Mouse (Mus musculus): ENCODE data around the gene Ankrd39. TPM values are rescaled to one million over a fixed set of nuclear protein-coding genes. Genes with fewer than 3 reads are reported as not detected.

The Ankrd39 gene
- total and polyA plus RNA-seq, 2 experiments from 2014 or later, result 32.5 to 38.1 TPM

DNA sequence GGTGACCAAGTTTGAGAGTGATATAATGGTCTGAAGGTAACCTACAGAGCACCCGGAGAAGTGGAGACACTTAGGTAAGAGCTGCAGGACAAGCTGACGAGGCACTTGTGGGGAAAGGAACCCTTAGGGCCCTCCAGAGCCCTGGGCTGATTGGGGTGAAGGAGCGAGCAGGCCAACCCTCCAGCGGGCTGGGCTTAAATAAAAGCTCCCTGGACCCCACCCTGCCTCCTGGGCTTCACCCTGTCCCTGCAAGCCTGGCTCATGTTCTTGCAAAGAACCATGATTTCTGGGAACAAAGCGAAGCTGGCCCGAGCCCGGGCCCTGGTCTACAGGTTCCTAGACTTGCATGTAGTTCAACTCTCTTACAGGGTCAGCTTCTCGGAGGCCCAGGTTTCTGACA, 26.3 kb upstream of the Ankrd39 start:
- WGBS, result 86% methylated on average over 8 of the region's 8 CpGs
- no peak for TF ChIP-seq CTCF (IDR thresholded peaks at IDR 0.05; ENCODE audit: low read depth)
- DNase-seq (ENCODE audit: low spot score) (no peak), ATAC-seq (no peak)
- no peaks in the 10 kb centered on the region for H3K27me3 ChIP-seq (ENCODE audit: insufficient read depth, low read length)
- no peak overlapping the region for H3K4me3 ChIP-seq (ENCODE audit: low read length)
- no peak overlapping the region for H3K9ac ChIP-seq (replicated peaks; ENCODE audit: low read length)
- H3K4me2 ChIP-seq (ENCODE audit: low read depth, low read length), result no peak overlapping the region
- H3K36me3 ChIP-seq (ENCODE audit: insufficient read depth, low read length), result no peaks in the 10 kb centered on the region
- no peaks in the 10 kb centered on the region for H3K9me3 ChIP-seq (ENCODE audit: low read length)
- no peak overlapping the region for H3K27ac ChIP-seq
- H3K4me1 ChIP-seq (ENCODE audit: insufficient read depth, low read length), result peaks cover 11% of the 10 kb centered on the region; the same call in 1 of the 2 replicates

DNA sequence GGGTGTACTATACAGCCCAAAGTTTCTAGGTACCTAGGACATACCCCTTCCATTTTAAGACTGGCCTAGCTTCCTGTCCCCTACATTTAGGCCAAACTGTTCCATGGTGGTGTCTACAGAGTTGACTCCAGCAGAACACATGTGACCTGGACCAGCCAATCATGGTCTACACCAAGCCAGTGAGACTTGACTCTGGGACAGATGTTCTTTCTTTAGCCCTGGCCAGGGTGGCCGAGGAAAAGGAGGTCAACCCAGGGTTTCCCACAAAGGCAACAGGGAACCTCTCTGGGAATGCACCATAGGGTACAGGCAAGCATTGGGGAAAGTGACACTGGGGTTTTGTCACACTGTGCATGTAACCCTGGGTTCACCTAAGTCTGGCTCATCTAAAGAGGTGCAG, 25.5 kb upstream of the Ankrd39 start:
- no peaks in the 10 kb centered on the region for H3K27me3 ChIP-seq (ENCODE audit: insufficient read depth, low read length)
- TF ChIP-seq CTCF (IDR thresholded peaks at IDR 0.05; ENCODE audit: low read depth), result no peak
- no peaks in the 10 kb centered on the region for H3K36me3 ChIP-seq (ENCODE audit: insufficient read depth, low read length)
- no peak overlapping the region for H3K4me3 ChIP-seq (ENCODE audit: low read length)
- ATAC-seq (no peak), DNase-seq (ENCODE audit: low spot score) (no peak)
- H3K4me2 ChIP-seq (ENCODE audit: low read depth, low read length), result no peak overlapping the region
- WGBS, result 78% methylated on average over 1 of the region's 1 CpGs
- peaks cover 11% of the 10 kb centered on the region; the same call in 1 of the 2 replicates for H3K4me1 ChIP-seq (ENCODE audit: insufficient read depth, low read length)
- H3K27ac ChIP-seq, result no peak overlapping the region
- no peak overlapping the region for H3K9ac ChIP-seq (replicated peaks; ENCODE audit: low read length)
- no peaks in the 10 kb centered on the region for H3K9me3 ChIP-seq (ENCODE audit: low read length)

DNA sequence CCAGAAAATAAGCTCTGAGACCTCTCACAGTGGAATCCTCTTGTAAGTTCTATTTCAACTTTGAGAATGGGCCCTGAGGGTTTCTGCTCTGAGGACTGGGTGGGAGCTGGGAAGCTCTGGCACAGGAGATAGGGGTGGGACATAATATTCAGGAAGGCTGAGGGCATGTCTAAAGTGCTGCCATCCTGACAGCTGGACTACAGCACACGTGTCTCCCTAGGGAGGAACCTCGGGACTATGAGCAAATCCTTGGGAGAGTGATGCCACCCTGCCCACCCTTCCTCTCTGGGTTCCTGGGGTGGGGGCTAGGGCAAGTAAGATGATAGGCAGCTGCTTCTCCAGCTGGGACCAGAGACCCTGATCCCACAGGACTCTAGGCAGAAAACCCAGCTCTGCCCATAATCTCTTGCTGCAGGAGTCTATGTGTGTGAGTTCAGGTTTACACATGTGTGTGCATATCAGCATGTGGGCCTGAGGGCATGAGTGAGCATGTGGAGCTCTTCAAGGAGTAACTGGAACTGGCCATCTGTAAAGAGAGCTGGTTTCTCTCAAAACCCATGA, 25.0 kb upstream of the Ankrd39 start:
- H3K9ac ChIP-seq (replicated peaks; ENCODE audit: low read length), result no peak overlapping the region
- H3K4me1 ChIP-seq (ENCODE audit: insufficient read depth, low read length), result peaks cover 11% of the 10 kb centered on the region; the same call in 1 of the 2 replicates
- H3K9me3 ChIP-seq (ENCODE audit: low read length), result no peaks in the 10 kb centered on the region
- H3K4me3 ChIP-seq (ENCODE audit: low read length), result no peak overlapping the region
- no peaks in the 10 kb centered on the region for H3K36me3 ChIP-seq (ENCODE audit: insufficient read depth, low read length)
- ATAC-seq, result no peak
- 55% methylated on average over 2 of the region's 2 CpGs for WGBS
- TF ChIP-seq CTCF (IDR thresholded peaks at IDR 0.05; ENCODE audit: low read depth), result no peak
- no peaks in the 10 kb centered on the region for H3K27me3 ChIP-seq (ENCODE audit: insufficient read depth, low read length)
- 0 out of 2 replicates have a peak overlapping the region, but pooled peaks have one; percentile 26 for H3K27ac ChIP-seq
- no peak overlapping the region for H3K4me2 ChIP-seq (ENCODE audit: low read depth, low read length)
- no peak for DNase-seq (ENCODE audit: low spot score)

DNA sequence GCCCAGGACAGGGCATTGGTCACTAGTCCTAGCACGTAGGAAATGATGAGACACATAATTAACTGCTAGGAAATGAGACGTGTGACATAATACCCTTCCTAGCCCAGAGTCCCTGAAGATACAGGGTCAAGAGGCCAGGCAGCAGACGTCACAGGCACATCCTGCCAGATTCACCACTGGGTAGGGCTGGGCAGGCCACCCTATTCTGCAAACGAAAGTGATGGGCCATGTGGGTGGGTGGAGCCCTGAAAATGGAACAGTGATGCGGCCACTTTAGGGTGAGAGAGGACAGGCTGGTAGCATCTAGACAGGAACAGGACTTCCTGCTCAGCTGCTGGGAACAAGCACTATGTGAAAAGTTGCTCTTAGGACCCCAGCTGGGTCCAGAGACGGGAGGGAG, 24.4 kb upstream of the Ankrd39 start:
- no peak for TF ChIP-seq CTCF (IDR thresholded peaks at IDR 0.05; ENCODE audit: low read depth)

DNA sequence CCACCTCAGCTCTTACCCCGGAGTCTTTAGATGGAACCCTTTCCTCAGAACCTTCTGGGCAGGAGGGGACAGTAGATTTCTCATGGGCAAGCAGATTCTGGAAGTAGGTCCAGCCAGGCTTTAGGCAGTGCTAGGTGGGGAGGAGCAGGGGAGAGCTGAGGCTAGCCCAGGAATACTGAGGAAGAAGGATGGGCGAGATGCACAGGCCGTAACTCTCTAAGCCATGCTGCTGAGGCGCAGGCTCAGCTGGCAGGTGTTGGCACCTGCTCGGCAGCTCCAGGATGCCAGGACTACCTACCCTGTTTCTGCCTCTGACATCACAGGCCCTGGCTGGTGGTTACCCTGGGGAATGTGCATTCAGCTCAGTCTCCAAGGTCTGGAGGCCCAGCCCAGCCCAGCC, 23.1 kb upstream of the Ankrd39 start:
- Histone ChIP-seq H3K4me3 (ENCODE audit: low read length) (no peak overlapping the region), H3K9ac (replicated peaks; ENCODE audit: low read length) (no peak overlapping the region), H3K4me2 (ENCODE audit: low read depth, low read length) (no peak overlapping the region), H3K4me1 (ENCODE audit: insufficient read depth, low read length) (peaks cover 9% of the 10 kb centered on the region; the same call in 1 of the 2 replicates), H3K9me3 (ENCODE audit: low read length) (no peaks in the 10 kb centered on the region), H3K36me3 (ENCODE audit: insufficient read depth, low read length) (no peaks in the 10 kb centered on the region), H3K27me3 (ENCODE audit: insufficient read depth, low read length) (no peaks in the 10 kb centered on the region), H3K27ac (no peak overlapping the region)
- ATAC-seq (no peak), DNase-seq (ENCODE audit: low spot score) (no peak)
- TF ChIP-seq CTCF (IDR thresholded peaks at IDR 0.05; ENCODE audit: low read depth), result no peak
- WGBS, result 91% methylated on average over 5 of the region's 5 CpGs

More for the DNA sequence above, 24.4 kb upstream of the Ankrd39 start:
- DNase-seq (ENCODE audit: low spot score) (no peak), ATAC-seq (peak; percentile 17; the same call in 1 of the 2 replicates)
- WGBS, result 53% methylated on average over 6 of the region's 6 CpGs
- no peak overlapping the region for H3K9ac ChIP-seq (replicated peaks; ENCODE audit: low read length)
- no peaks in the 10 kb centered on the region for H3K9me3 ChIP-seq (ENCODE audit: low read length)
- H3K36me3 ChIP-seq (ENCODE audit: insufficient read depth, low read length), result no peaks in the 10 kb centered on the region
- no peak overlapping the region for H3K4me3 ChIP-seq (ENCODE audit: low read length)
- H3K4me1 ChIP-seq (ENCODE audit: insufficient read depth, low read length), result peaks cover 11% of the 10 kb centered on the region; the same call in 1 of the 2 replicates
- no peak overlapping the region for H3K27ac ChIP-seq
- H3K4me2 ChIP-seq (ENCODE audit: low read depth, low read length), result no peak overlapping the region
- H3K27me3 ChIP-seq (ENCODE audit: insufficient read depth, low read length), result no peaks in the 10 kb centered on the region

DNA sequence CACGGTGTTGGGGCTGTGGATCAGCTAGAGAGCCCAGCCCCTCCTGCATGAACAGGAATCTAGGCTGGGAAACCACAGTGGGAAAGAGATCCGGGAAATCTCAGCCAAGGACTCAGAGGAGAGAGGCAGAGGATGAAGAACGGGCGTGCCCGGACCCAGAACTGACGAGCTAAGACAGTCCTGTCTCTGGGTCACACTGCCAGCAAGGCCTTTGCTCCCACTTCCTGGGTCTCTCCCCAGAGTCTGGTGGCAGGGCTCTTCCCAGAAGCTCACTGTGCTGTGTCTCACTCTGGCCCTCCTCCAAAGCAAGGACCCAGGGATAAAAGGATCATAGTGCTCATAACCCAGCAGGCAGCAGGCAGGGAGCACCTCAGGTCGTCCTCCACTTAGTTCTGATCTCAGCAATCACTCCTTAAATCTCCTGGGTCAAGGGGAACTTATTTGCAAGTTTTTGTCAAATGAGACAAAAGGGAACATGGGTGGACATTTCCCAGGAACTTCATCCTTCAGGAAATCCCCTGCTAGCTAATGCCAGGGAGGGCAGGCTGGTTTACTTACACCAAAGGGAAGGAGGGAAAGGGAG, 22.5 kb upstream of the Ankrd39 start:
- no peak overlapping the region for H3K4me3 ChIP-seq (ENCODE audit: low read length)
- TF ChIP-seq CTCF (IDR thresholded peaks at IDR 0.05; ENCODE audit: low read depth), result no peak
- peaks cover 6% of the 10 kb centered on the region; the same call in 1 of the 2 replicates for H3K4me1 ChIP-seq (ENCODE audit: insufficient read depth, low read length)
- no peak overlapping the region for H3K9ac ChIP-seq (replicated peaks; ENCODE audit: low read length)
- ATAC-seq (no peak), DNase-seq (ENCODE audit: low spot score) (no peak)
- 48% methylated on average over 7 of the region's 7 CpGs for WGBS
- H3K27me3 ChIP-seq (ENCODE audit: insufficient read depth, low read length), result no peaks in the 10 kb centered on the region
- H3K9me3 ChIP-seq (ENCODE audit: low read length), result no peaks in the 10 kb centered on the region
- H3K36me3 ChIP-seq (ENCODE audit: insufficient read depth, low read length), result no peaks in the 10 kb centered on the region
- no peak overlapping the region for H3K4me2 ChIP-seq (ENCODE audit: low read depth, low read length)
- no peak overlapping the region for H3K27ac ChIP-seq

DNA sequence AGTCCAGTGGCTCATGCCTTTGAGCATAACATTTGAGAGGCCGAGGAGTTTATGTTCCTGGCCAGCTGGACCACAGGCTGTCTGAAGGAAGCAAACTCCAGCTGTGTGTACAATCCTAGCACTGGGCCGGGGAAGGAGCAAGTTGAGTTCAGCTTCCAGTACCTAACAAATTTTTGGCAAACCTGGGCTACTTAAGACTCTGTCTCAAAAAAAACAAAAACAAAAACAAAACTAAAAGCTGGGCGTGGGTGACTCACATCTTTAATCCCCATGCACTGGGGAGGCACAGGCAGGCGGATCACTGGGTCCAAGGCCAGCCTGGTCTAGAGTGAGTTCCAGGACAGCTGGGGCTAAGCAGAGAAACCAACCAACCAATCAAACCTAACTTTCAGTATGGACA, 21.5 kb upstream of the Ankrd39 start:
- Histone ChIP-seq H3K9ac (replicated peaks; ENCODE audit: low read length) (no peak overlapping the region), H3K27me3 (ENCODE audit: insufficient read depth, low read length) (no peaks in the 10 kb centered on the region), H3K4me1 (ENCODE audit: insufficient read depth, low read length) (no peaks in the 10 kb centered on the region), H3K27ac (no peak overlapping the region), H3K4me2 (ENCODE audit: low read depth, low read length) (no peak overlapping the region), H3K36me3 (ENCODE audit: insufficient read depth, low read length) (no peaks in the 10 kb centered on the region), H3K9me3 (ENCODE audit: low read length) (no peaks in the 10 kb centered on the region), H3K4me3 (ENCODE audit: low read length) (no peak overlapping the region)
- no peak for TF ChIP-seq CTCF (IDR thresholded peaks at IDR 0.05; ENCODE audit: low read depth)
- DNase-seq (ENCODE audit: low spot score) (no peak), ATAC-seq (no peak)
- 62% methylated on average over 4 of the region's 4 CpGs for WGBS
